Mouse (Mus musculus): ENCODE measurements around the gene Dip2b. TPM values are rescaled to one million over a fixed set of nuclear protein-coding genes. Genes with fewer than 3 reads are reported as not detected.

The Dip2b gene
- total RNA-seq, 4 experiments from 2014 or later, result 16.5 to 22.5 (median 20.2) TPM

DNA sequence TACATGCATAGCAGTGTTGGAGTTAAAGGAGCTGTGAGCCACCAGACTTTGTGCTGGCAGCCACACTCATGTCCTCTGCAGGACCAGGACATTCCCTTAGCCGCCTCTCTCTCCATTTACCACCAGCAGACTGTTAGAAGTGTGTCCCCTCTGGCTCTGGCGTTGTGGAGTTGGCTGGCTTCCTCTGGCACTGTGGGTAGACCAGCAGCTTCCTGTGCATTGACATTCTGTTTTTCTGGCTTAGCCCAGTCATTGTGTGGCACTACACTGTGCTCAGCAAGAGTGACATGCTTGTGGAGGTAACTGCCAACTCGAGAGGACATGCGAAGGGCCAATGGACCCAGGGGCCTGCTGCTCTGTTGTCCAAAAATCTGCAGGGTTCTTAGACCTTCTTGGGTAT lies 141.8 kb downstream of the Dip2b start:
- DNase-seq, result no peak

DNA sequence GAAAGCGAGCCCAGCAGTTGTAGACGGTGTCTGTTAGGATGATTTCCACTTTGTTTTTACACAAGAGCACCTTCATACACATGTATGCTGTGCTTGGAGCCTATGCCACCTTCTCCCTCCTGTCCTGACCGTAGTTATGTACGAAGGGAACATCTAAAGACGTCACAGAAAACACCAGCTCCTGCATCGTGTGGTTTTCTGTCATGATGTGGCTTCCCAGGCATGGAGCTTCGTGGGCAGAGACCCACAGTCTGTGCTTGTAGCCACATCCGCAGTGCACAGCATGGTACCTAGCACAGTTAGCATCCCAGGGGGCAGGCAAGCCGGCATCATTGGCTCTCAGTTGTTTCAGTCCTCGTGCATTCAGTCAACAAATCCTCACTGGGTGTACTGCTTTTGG lies 143.4 kb downstream of the Dip2b start:
- DNase-seq, result no peak

DNA sequence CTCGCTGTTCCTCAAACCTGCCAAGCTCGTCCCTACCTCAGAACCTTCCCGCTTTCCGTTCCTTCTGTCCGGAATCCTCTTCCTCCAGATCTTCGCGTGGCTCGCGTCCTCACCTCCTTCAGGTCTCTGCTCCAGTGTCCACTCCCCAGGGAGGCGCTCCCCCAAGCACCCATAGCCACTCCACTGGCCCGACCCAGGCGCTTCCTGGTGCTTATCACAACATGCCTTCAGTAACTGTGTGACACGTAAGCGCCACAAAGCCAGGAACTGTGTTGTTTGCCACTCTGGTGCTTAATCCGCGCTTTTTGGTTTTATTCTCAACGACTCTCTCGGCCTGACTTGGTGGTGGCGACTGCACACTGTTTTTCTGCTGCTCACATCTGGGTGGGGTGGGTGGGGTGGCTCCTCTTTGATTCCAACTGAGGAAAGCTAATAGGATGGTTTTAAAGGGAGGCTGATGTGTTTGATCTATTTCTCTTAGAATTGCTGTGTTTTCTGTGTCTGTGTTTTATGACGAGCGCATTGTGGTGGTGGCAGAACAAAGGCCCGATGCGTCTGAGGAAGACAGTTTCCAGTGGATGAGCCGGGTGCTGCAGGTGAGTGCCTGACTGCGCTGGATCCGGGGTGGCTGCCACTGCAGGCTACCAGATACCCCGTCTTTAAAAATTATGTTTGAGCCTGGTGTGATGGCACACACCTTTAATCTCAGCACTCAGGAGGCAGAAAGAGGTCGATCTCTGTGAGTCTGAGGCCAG lies 144.2 kb downstream of the Dip2b start:
- no peak for DNase-seq

DNA sequence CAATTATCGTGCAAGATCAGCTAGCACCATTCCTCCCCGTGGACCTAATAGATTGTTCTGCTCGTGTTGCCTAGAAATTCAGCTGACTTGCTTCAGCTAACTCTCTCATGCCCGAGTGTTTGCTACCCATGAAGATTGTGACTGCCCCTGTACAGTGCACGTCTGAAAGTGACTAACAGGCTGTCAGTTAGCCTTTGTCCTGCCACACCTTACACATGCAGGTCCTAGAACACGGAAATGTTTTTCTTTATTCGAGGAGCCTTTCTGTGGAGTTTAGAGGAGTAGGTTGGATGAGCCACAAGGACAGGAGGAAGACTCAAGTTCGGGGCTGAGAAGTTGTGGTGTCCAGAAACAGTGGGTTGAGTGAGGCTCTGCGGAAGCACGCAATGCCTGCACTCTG lies 145.0 kb downstream of the Dip2b start:
- no peak for DNase-seq

GRCm38 (mm10) chr15:100184821-100185496 lies 146.5 kb downstream of the Dip2b start:
- DNase-seq, result no peak

GRCm38 (mm10) chr15:100186234-100186633 lies 147.8 kb downstream of the Dip2b start:
- DNase-seq, result no peak

GRCm38 (mm10) chr15:100186882-100187672 lies 148.6 kb downstream of the Dip2b start:
- DNase-seq, result no peak

- no peak for DNase-seq
These were observed 150.1 kb downstream of the Dip2b start for GRCm38 (mm10) chr15:100188542-100188941.

DNA sequence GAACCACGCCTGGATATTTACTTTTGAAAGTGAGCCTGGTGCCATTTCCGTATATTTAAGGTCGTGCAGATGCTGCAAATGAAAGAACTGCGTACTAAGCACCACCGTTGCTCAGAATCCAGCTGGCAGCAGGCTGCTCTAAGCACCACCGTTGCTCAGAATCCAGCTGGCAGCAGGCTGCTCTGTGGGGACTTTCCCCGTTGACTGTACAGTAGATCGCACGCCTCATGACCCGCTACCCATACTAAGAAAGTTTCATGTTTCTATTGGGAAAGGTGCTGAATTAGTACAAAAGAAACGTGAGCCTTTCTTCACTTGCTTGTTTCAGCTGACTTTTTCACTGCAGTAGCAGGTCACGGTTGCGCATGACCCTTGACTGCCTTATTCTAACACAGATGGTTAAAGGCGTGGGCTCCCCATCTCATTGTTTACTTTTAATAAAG lies 150.5 kb downstream of the Dip2b start:
- DNase-seq, result no peak

GRCm38 (mm10) chr15:100190083-100190482 lies 151.6 kb downstream of the Dip2b start:
- no peak for DNase-seq

DNA sequence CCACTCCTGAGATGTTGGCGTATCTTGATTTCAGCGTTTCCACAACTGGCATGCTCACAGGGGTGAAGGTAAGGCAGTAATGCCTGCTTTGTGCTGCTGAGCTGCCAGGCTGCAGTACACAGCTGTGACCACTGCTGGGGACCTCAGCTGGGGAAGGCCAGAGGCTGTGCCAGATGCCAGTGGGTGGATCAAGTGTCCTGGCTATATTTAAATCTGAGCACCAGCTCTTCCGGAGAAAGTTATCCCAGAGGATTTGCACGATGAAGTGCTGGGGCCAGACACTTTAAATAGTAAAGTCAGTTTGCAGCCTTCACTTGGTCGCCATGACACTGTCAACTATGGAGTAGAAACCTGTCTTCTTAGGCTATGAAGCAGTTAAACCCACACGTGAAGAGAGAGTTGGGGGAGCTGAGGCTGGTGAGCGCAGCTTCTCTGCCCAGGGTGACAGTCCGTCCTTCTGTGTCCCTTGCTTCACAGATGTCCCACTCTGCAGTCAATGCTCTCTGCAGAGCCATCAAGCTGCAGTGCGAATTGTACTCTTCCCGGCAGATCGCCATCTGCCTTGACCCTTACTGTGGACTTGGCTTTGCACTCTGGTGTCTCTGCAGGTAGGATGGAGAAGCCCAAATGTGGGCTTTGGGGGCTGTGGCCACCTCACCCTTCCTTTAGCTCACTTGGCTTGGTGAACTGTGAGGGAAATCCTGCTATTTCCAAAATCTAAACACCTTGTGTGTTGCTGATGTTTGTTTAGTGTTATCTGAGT lies 160.7 kb downstream of the Dip2b start:
- no peak for DNase-seq

DNA sequence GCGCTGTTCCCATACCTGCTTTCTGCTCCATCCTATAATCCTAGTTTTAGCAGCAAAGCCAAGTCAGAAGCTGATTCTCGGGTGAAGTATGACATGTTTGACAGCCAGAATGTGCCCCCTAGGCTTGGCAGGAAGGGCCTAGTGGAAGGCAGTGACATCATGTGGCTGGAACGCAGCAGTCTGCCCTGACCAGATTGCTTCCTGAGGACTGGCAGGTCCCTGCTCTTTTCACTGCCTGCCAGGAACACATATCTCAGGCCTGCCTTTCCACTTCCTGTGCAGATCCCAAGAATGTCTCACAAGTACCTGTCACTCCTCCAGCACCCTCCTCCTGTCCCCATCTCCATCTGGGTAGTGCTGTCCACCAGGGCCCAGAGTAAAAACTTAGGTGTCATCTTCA lies 161.3 kb downstream of the Dip2b start:
- no peak for DNase-seq

DNA sequence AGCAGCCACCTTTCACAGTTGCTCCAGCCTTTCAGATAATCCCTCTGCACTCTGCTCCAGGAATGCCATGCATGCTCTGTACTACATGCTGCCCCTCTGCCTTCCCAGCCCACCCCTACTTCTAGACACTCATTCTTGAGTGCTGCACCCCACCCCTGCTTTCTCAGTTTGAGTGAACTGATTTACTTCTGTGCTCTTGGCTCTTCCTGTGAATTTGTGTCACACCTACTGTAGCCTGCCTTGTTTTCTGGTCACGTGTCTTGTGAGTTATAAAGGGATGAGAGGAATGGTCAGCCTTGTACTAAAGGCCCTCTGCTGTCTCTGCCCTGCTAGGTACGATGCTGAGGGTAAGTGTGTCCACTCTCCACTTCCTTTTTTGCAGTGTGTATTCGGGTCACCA lies 163.3 kb downstream of the Dip2b start:
- DNase-seq, result no peak

DNA sequence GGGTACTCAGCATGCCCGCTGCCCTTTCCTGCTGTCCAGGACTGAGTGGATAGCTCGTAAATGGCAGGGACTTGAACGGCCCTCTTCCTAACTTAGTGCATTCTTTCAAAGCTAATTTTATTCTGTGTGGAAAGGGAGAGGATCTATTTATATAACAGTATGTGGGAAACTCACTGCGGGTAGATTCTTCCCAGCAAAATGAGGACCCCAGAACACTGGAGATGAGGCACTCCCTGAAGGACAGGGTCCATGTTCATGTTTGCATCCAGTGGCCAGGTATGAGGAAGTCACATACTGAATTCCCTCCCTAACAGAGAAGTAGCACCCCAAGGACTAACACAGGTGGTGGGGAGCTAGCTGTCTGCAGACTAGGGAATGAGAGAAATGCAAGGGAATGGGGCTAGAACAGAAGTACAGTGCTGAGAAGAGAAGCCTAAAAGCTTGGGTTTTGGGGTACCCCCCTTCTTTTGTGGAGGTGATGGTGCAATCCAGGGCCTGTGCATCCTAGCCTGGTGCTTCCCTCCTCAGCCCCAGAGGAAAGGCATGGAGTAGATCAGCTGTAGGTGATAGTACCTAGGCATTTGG lies 164.1 kb downstream of the Dip2b start:
- no peak for DNase-seq

- no peak for DNase-seq
These were observed 166.1 kb downstream of the Dip2b start for GRCm38 (mm10) chr15:100204574-100204973.

GRCm38 (mm10) chr15:100210013-100210412 lies 171.5 kb downstream of the Dip2b start:
- no peak for DNase-seq

- no peak for DNase-seq
These were observed 174.9 kb downstream of the Dip2b start for GRCm38 (mm10) chr15:100213339-100213738.

DNA sequence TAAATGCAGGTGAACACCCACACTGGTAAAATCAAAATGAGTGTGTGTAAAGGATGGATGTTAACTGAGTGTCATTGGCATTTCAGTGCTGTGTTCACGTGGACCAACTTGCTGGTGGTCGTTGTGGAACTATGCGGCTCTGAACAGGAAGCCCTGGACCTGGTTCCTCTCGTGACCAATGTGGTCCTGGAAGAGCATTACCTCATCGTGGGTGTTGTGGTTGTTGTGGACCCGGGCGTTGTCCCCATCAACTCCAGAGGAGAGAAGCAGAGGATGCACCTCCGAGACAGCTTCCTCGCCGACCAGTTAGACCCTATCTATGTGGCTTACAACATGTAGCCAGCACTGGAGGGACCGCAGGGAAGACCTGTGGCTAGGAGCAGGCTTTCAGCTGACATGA lies 176.6 kb downstream of the Dip2b start:
- DNase-seq, result no peak

DNA sequence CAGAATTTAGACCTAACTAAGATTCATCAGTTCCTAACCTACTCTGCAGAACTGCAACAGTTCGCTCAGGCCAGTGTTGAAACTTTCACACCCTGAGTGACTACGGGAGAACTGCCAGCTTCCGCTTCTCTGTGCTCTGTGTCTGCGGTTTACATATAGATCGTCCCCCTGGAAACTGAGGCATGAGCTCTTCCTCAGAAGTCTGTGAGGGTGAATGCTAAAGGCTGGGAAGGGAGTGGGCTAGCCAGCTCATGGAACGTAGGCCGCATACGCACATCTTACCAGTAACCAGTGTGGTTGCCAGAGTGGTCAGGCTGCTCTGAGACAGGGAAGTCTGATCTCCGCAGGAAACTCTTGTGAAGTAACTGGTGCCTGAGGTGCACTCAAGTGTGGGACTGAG lies 177.7 kb downstream of the Dip2b start:
- no peak for DNase-seq

- no peak for DNase-seq
These were observed 179.6 kb downstream of the Dip2b start for GRCm38 (mm10) chr15:100218018-100218417.

DNA sequence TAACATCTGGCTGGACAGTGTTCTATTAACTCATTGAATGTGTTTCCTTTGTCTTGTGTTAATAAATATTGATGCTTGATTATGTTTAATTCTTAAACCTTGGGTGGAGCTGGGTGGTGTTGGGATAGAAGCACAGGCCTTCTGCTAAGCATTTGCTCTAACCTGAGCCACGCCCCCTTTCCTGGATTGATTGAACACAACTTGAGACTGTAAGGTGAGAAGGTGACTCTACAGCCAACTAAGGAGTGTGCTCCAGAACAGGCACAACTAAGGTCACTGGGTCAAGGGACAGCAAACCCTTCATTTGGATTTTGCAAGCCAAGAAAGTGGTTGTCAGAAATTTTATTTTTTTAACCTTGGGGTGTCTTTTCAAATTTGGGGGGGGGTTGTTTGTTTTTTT lies 180.9 kb downstream of the Dip2b start:
- DNase-seq, result no peak

DNA sequence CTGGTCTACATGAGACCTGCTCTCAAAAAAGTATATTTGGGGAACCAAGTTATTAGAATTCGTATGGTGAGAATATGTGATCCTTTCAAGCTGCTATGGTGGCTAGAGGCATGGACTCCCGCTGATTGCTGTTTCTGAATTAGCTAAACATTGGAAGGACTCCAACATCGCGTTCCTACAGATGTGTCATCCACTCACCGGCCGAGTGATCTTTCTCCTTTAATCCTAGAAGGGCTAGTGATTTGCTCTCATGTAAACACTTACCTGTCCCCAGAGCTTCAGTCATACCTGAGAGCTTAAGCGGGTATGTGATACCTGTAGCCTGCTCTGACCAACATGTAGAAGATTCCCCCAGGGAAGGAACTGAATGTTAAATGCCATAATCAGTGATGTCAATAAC lies 182.5 kb downstream of the Dip2b start:
- DNase-seq, result no peak

Measured in adrenal gland, adult 8-10 months (tissue).